Mouse (Mus musculus): ENCODE measurements at regions not wholly inside any gene's neighbourhood (a gene's known extent, or its start where the extent isn't known, plus 50 kb on each side); places are given as distances from the start of the nearest gene placed in this dataset.

DNA sequence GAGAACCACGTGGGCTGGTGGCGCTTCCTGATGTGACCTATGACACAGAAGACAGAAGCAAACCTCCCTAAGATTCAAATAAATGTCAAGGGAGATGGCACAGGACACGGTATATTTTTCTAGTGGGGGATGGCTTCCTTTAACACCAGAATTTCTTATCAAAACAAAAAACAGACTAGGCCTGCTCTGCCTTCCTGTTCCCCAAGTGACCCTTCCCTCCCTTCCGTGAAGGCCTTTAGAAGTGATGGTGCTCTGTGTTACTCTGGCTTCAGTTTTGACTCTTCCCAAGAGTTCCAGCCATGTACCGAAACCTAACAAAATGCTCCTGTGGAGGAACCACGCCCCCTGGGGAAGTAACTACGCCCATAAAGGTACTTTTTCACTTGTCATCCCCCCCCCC lies 84.5 kb upstream of the 4932438A13Rik start:
- TF ChIP-seq CTCF (IDR thresholded peaks at IDR 0.05; ENCODE audit: borderline replicate concordance, insufficient read depth, low read depth, low read length) (no peak), POLR2A (IDR thresholded peaks at IDR 0.05; ENCODE audit: borderline replicate concordance, insufficient read depth, low read length) (no peak)
- no peak for DNase-seq
- 81% methylated on average over 7 of the region's 7 CpGs for WGBS
- Histone ChIP-seq H3K4me1 (ENCODE audit: control insufficient read depth, insufficient read depth, low read length) (no peaks in the 10 kb centered on the region), H3K27me3 (ENCODE audit: control insufficient read depth, insufficient read depth, low read length) (no peaks in the 10 kb centered on the region), H3K4me3 (replicated peaks; ENCODE audit: insufficient read depth, low read depth, low read length) (no peak overlapping the region), H3K27ac (ENCODE audit: insufficient read depth, low read length) (no peak overlapping the region)

DNA sequence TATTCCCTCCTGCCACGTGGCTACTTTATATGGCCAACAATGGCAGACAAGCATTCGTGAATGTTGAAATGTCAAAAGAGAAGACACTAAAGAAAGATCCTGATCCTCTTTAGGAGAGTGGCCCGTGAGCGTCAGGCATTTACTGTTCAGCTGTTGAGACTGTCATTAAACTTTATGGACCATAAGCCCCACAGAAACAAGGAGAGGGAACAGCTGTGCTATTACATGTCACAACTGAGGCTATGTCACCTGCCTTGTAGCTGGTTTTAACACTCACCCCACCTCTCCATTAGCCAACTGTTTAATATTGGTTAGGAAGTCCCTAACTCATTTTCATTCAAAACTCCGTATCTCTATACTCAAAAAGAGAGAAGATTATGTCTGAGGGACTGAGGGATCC lies 76.3 kb upstream of the 4932438A13Rik start:
- Histone ChIP-seq H3K4me1 (ENCODE audit: control insufficient read depth, insufficient read depth, low read length) (no peaks in the 10 kb centered on the region), H3K27ac (ENCODE audit: insufficient read depth, low read length) (no peak overlapping the region), H3K27me3 (ENCODE audit: control insufficient read depth, insufficient read depth, low read length) (no peaks in the 10 kb centered on the region), H3K4me3 (replicated peaks; ENCODE audit: insufficient read depth, low read depth, low read length) (no peak overlapping the region)
- TF ChIP-seq CTCF (IDR thresholded peaks at IDR 0.05; ENCODE audit: borderline replicate concordance, insufficient read depth, low read depth, low read length) (no peak), POLR2A (IDR thresholded peaks at IDR 0.05; ENCODE audit: borderline replicate concordance, insufficient read depth, low read length) (no peak)
- WGBS, result 78% methylated on average over 5 of the region's 5 CpGs
- no peak for DNase-seq

DNA sequence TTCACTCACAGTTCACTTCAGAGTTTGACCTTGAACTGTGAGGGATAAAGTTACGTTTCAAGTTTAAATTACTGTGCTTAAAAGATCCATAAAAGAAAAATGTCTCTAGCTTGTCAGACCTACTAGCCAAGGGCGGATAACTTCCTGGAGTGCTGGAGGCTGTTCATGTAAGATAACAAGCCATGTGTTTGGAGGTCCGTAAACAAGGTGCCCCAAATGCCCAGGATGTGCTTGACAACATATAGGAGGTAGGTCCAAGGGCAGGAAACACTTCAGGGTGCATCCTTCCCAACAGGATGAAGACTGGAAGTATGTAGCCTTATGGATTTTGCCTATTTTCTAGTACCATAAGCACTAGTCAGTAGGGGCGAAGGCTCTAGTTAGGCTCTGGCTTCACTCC lies 72.7 kb upstream of the 4932438A13Rik start:
- no peak for DNase-seq
- Histone ChIP-seq H3K27ac (ENCODE audit: insufficient read depth, low read length) (no peak overlapping the region), H3K4me3 (replicated peaks; ENCODE audit: insufficient read depth, low read depth, low read length) (no peak overlapping the region), H3K4me1 (ENCODE audit: control insufficient read depth, insufficient read depth, low read length) (no peaks in the 10 kb centered on the region), H3K27me3 (ENCODE audit: control insufficient read depth, insufficient read depth, low read length) (no peaks in the 10 kb centered on the region)
- WGBS, result 90% methylated on average over 4 of the region's 4 CpGs
- TF ChIP-seq CTCF (IDR thresholded peaks at IDR 0.05; ENCODE audit: borderline replicate concordance, insufficient read depth, low read depth, low read length) (no peak), POLR2A (IDR thresholded peaks at IDR 0.05; ENCODE audit: borderline replicate concordance, insufficient read depth, low read length) (no peak)

- no peak for DNase-seq
- Histone ChIP-seq H3K4me1 (ENCODE audit: control insufficient read depth, insufficient read depth, low read length) (no peaks in the 10 kb centered on the region), H3K4me3 (replicated peaks; ENCODE audit: insufficient read depth, low read depth, low read length) (no peak overlapping the region), H3K27ac (ENCODE audit: insufficient read depth, low read length) (no peak overlapping the region), H3K27me3 (ENCODE audit: control insufficient read depth, insufficient read depth, low read length) (no peaks in the 10 kb centered on the region)
- 61% methylated on average over 4 of the region's 4 CpGs for WGBS
- TF ChIP-seq CTCF (IDR thresholded peaks at IDR 0.05; ENCODE audit: borderline replicate concordance, insufficient read depth, low read depth, low read length), result no peak
- TF ChIP-seq POLR2A (IDR thresholded peaks at IDR 0.05; ENCODE audit: borderline replicate concordance, insufficient read depth, low read length), result no peak
These were observed 65.9 kb upstream of the 4932438A13Rik start for GRCm38 (mm10) chr3:36797025-36797424.

DNA sequence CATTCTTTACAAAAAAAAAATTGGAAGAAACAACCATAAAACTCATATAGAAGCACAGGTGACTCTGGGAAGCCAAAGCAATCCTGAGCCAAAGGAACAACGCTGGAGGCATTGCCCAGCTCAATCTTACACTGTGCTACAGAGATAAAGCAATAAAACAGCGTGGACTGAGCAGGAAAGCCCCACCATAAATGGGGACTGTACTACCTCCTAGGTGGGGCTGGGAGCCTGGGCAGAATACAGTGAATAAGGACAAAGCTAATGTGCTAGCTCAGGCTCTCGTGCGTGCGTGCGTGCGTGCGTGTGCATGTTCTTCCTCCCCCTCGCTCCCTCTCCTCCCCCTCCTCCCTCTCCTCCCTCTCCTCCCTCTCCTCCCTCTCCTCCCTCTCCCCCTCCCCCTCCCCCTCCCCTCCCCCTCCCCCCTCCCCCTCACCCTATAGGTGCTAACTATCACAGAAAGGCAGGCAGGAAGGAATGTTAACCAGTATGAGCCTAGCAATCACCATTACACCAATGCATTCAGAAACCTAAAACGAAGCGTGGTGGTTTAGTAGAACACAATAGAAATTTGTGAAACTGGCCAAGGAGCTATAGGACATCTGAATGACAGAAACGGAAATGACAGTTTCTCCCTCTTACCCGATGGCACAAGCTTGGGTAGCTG lies 64.6 kb upstream of the 4932438A13Rik start:
- TF ChIP-seq CTCF (IDR thresholded peaks at IDR 0.05; ENCODE audit: borderline replicate concordance, insufficient read depth, low read depth, low read length) (no peak), POLR2A (IDR thresholded peaks at IDR 0.05; ENCODE audit: borderline replicate concordance, insufficient read depth, low read length) (no peak)
- no peak overlapping the region for H3K27ac ChIP-seq (ENCODE audit: insufficient read depth, low read length)
- no peak overlapping the region for H3K4me3 ChIP-seq (replicated peaks; ENCODE audit: insufficient read depth, low read depth, low read length)
- WGBS, result 66% methylated on average over 12 of the region's 13 CpGs
- no peaks in the 10 kb centered on the region for H3K4me1 ChIP-seq (ENCODE audit: control insufficient read depth, insufficient read depth, low read length)
- no peaks in the 10 kb centered on the region for H3K27me3 ChIP-seq (ENCODE audit: control insufficient read depth, insufficient read depth, low read length)
- no peak for DNase-seq

GRCm38 (mm10) chr3:36810528-36810927 lies 52.4 kb upstream of the 4932438A13Rik start:
- Histone ChIP-seq H3K27me3 (ENCODE audit: control insufficient read depth, insufficient read depth, low read length) (no peaks in the 10 kb centered on the region), H3K4me1 (ENCODE audit: control insufficient read depth, insufficient read depth, low read length) (no peaks in the 10 kb centered on the region), H3K27ac (ENCODE audit: insufficient read depth, low read length) (no peak overlapping the region), H3K4me3 (replicated peaks; ENCODE audit: insufficient read depth, low read depth, low read length) (no peak overlapping the region)
- no peak for TF ChIP-seq CTCF (IDR thresholded peaks at IDR 0.05; ENCODE audit: borderline replicate concordance, insufficient read depth, low read depth, low read length)
- no peak for TF ChIP-seq POLR2A (IDR thresholded peaks at IDR 0.05; ENCODE audit: borderline replicate concordance, insufficient read depth, low read length)
- WGBS, result 88% methylated on average over 5 of the region's 5 CpGs
- no peak for DNase-seq
